Mouse (Mus musculus): ENCODE data around the gene Col27a1. TPM values are rescaled to one million over a fixed set of nuclear protein-coding genes. Genes with fewer than 3 reads are reported as not detected.
A peak's percentile ranks its signal among the peaks of the same experiment; 100 is the strongest.

The Col27a1 gene
- polyA plus RNA-seq, 1 experiment from 2014 or later = 2.8 TPM

GRCm38 (mm10) chr4:63181556-63181955 lies 32.2 kb upstream of the Col27a1 start:
- Histone ChIP-seq H3K27me3 (ENCODE audit: insufficient read depth, low read length) (no peaks in the 10 kb centered on the region), H3K4me1 (ENCODE audit: insufficient read depth) (no peaks in the 10 kb centered on the region; the same call in 1 of the 2 replicates), H3K9ac (replicated peaks) (no peak overlapping the region), H3K9me3 (ENCODE audit: low read length) (no peaks in the 10 kb centered on the region), H3K4me2 (ENCODE audit: low read depth, low read length) (no peak overlapping the region), H3K36me3 (replicated peaks; ENCODE audit: insufficient read depth, low read length) (no peaks in the 10 kb centered on the region), H3K4me3 (ENCODE audit: low read depth, low read length) (no peak overlapping the region), H3K27ac (ENCODE audit: low read depth) (no peak overlapping the region)
- ATAC-seq (peak; percentile 59), DNase-seq (peak; percentile 70)
- 7% methylated on average over 5 of the region's 5 CpGs for WGBS (ENCODE audit: insufficient replicate concordance)
- TF ChIP-seq CTCF (IDR thresholded peaks at IDR 0.05; ENCODE audit: low read depth) = peak; percentile 91
- TF ChIP-seq EP300 (IDR thresholded peaks at IDR 0.05; ENCODE audit: low read depth) = no peak

GRCm38 (mm10) chr4:63186281-63186870 lies 27.4 kb upstream of the Col27a1 start:
- TF ChIP-seq EP300 (IDR thresholded peaks at IDR 0.05; ENCODE audit: low read depth) (no peak), CTCF (IDR thresholded peaks at IDR 0.05; ENCODE audit: low read depth) (no peak)
- peak overlapping the region; percentile 79 for H3K27ac ChIP-seq (ENCODE audit: low read depth)
- no peaks in the 10 kb centered on the region for H3K36me3 ChIP-seq (replicated peaks; ENCODE audit: insufficient read depth, low read length)
- no peak overlapping the region for H3K4me3 ChIP-seq (ENCODE audit: low read depth, low read length)
- H3K4me2 ChIP-seq (ENCODE audit: low read depth, low read length) = peak overlapping the region; percentile 48
- H3K27me3 ChIP-seq (ENCODE audit: insufficient read depth, low read length) = no peaks in the 10 kb centered on the region
- peaks cover 2% of the 10 kb centered on the region; the same call in 1 of the 2 replicates for H3K4me1 ChIP-seq (ENCODE audit: insufficient read depth)
- H3K9me3 ChIP-seq (ENCODE audit: low read length) = no peaks in the 10 kb centered on the region
- peak overlapping the region; percentile 34 for H3K9ac ChIP-seq (replicated peaks)
- ATAC-seq = peak; percentile 89
- peak; percentile 55 for DNase-seq
- WGBS (ENCODE audit: insufficient replicate concordance) = 53% methylated on average over 21 of the region's 21 CpGs

DNA sequence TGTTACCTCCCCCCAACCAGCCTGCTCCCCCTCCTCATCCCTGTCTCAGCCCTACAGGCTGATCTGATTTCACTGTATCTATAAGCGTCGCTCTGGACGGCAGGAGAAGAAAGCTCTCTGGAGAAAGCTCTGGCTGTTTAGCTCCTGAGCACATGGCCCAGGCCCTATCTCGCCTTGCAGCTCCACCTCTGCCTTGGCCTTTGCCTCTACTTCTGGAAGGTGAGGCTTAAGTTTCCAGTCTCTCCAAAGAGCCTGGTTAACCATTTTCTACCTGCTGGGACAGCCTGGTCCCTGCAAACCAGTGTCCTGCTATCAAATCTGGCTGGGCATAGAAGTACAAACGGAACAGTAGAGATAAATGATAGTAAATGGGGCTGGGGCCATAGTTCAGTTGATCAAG lies 22.2 kb upstream of the Col27a1 start:
- H3K4me1 ChIP-seq (ENCODE audit: insufficient read depth) = 0 out of 2 replicates have a peak, but pooled peaks cover 2% of the 10 kb centered on the region
- 59% methylated on average over 5 of the region's 5 CpGs for WGBS (ENCODE audit: insufficient replicate concordance)
- no peak for ATAC-seq

GRCm38 (mm10) chr4:63194366-63194765 lies 19.4 kb upstream of the Col27a1 start:
- TF ChIP-seq CTCF (IDR thresholded peaks at IDR 0.05; ENCODE audit: low read depth) (no peak), EP300 (IDR thresholded peaks at IDR 0.05; ENCODE audit: low read depth) (no peak)
- H3K27me3 ChIP-seq (ENCODE audit: insufficient read depth, low read length) = no peaks in the 10 kb centered on the region
- H3K27ac ChIP-seq (ENCODE audit: low read depth) = no peak overlapping the region
- no peak overlapping the region for H3K4me2 ChIP-seq (ENCODE audit: low read depth, low read length)
- DNase-seq = no peak
- no peak overlapping the region for H3K9ac ChIP-seq (replicated peaks)
- H3K36me3 ChIP-seq (replicated peaks; ENCODE audit: insufficient read depth, low read length) = no peaks in the 10 kb centered on the region
- no peak overlapping the region for H3K4me3 ChIP-seq (ENCODE audit: low read depth, low read length)
- no peak for ATAC-seq
- 83% methylated on average over 2 of the region's 2 CpGs for WGBS (ENCODE audit: insufficient replicate concordance)
- H3K4me1 ChIP-seq (ENCODE audit: insufficient read depth) = no peaks in the 10 kb centered on the region
- H3K9me3 ChIP-seq (ENCODE audit: low read length) = no peaks in the 10 kb centered on the region

More for the DNA sequence above, 22.2 kb upstream of the Col27a1 start:
- Histone ChIP-seq H3K4me2 (ENCODE audit: low read depth, low read length) (no peak overlapping the region), H3K36me3 (replicated peaks; ENCODE audit: insufficient read depth, low read length) (no peaks in the 10 kb centered on the region), H3K27me3 (ENCODE audit: insufficient read depth, low read length) (no peaks in the 10 kb centered on the region), H3K9me3 (ENCODE audit: low read length) (no peaks in the 10 kb centered on the region), H3K9ac (replicated peaks) (no peak overlapping the region), H3K4me3 (ENCODE audit: low read depth, low read length) (no peak overlapping the region), H3K27ac (ENCODE audit: low read depth) (no peak overlapping the region)
- TF ChIP-seq EP300 (IDR thresholded peaks at IDR 0.05; ENCODE audit: low read depth) (no peak), CTCF (IDR thresholded peaks at IDR 0.05; ENCODE audit: low read depth) (no peak)
- DNase-seq = no peak

GRCm38 (mm10) chr4:63199366-63199765 lies 14.4 kb upstream of the Col27a1 start:
- Histone ChIP-seq H3K9ac (replicated peaks) (no peak overlapping the region), H3K9me3 (ENCODE audit: low read length) (no peaks in the 10 kb centered on the region), H3K36me3 (replicated peaks; ENCODE audit: insufficient read depth, low read length) (no peaks in the 10 kb centered on the region), H3K4me3 (ENCODE audit: low read depth, low read length) (no peak overlapping the region), H3K4me2 (ENCODE audit: low read depth, low read length) (no peak overlapping the region), H3K27me3 (ENCODE audit: insufficient read depth, low read length) (no peaks in the 10 kb centered on the region), H3K4me1 (ENCODE audit: insufficient read depth) (no peaks in the 10 kb centered on the region), H3K27ac (ENCODE audit: low read depth) (no peak overlapping the region)
- TF ChIP-seq EP300 (IDR thresholded peaks at IDR 0.05; ENCODE audit: low read depth) = no peak
- TF ChIP-seq CTCF (IDR thresholded peaks at IDR 0.05; ENCODE audit: low read depth) = no peak
- no peak for DNase-seq
- no peak for ATAC-seq
- 80% methylated on average over 5 of the region's 5 CpGs for WGBS (ENCODE audit: insufficient replicate concordance)

DNA sequence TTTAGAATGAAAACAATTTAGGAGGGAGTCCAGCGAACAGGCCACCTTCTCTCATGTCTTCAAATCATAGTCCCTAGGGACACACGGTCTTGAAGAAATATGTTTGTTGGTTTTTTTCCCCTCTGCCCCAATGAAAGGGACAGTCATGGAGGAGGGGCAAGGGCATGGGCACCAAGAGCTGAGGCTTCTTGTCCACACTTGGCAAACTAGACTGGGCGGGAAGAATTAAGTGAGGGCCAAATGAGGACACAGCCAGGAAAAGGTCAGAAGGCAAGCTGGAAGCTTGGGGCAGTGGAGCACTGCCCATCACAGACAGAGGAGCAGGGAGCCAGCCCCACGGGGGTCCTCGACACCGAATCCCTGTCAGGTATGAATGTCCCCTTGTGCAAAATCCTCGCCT lies 9.9 kb upstream of the Col27a1 start:
- Histone ChIP-seq H3K27me3 (ENCODE audit: insufficient read depth, low read length) (no peaks in the 10 kb centered on the region), H3K9ac (replicated peaks) (no peak overlapping the region), H3K9me3 (ENCODE audit: low read length) (no peaks in the 10 kb centered on the region), H3K36me3 (replicated peaks; ENCODE audit: insufficient read depth, low read length) (no peaks in the 10 kb centered on the region), H3K4me2 (ENCODE audit: low read depth, low read length) (no peak overlapping the region), H3K4me1 (ENCODE audit: insufficient read depth) (0 out of 2 replicates have a peak, but pooled peaks cover 6% of the 10 kb centered on the region), H3K27ac (ENCODE audit: low read depth) (no peak overlapping the region), H3K4me3 (ENCODE audit: low read depth, low read length) (no peak overlapping the region)
- 77% methylated on average over 7 of the region's 7 CpGs for WGBS (ENCODE audit: insufficient replicate concordance)
- no peak for DNase-seq
- no peak for ATAC-seq
- no peak for TF ChIP-seq CTCF (IDR thresholded peaks at IDR 0.05; ENCODE audit: low read depth)
- no peak for TF ChIP-seq EP300 (IDR thresholded peaks at IDR 0.05; ENCODE audit: low read depth)

All from liver, postnatal 0 days (tissue).